Mouse (Mus musculus) retina, embryonic 14.5 days (tissue): ENCODE measurements around the gene Cacna1a.

ENCODE experiments used
- DNase-seq: peaks from one replicate; pipeline ENCODE4 v3.0.0-alpha.2; 2015; ENCODE audit warnings: low spot score

Gene Cacna1a

DNA sequence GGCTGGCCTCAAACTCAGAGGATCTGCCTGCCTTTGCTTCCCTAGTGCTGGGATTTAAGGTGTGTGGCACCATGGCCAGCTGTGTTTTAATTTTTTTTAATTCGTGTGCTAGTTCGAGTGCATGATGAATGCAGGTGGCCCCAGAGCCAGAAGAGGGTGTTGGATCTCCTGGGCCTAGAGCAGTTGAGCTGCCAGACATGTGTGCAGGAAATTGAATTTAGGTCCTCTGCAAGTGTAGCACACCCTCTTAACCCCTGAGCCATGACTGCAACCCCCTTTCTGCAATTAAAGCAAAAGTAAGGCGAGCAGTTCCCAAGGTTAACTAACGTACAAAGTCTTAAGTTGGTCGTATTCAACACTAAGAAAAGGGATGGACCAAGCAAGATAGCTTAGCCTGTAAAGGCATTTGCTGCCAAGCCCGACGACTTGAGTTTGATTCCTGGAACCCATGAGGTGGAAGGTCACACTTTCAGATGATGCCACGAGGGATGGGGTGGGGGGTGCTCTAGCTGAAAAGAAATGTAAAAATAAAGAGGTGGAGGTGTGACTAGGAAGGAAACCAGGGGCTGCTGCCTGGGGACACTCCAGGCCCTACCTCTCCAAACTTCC lies 249.8 kb downstream of the Cacna1a start:
- DNase-seq, result no peak

DNA sequence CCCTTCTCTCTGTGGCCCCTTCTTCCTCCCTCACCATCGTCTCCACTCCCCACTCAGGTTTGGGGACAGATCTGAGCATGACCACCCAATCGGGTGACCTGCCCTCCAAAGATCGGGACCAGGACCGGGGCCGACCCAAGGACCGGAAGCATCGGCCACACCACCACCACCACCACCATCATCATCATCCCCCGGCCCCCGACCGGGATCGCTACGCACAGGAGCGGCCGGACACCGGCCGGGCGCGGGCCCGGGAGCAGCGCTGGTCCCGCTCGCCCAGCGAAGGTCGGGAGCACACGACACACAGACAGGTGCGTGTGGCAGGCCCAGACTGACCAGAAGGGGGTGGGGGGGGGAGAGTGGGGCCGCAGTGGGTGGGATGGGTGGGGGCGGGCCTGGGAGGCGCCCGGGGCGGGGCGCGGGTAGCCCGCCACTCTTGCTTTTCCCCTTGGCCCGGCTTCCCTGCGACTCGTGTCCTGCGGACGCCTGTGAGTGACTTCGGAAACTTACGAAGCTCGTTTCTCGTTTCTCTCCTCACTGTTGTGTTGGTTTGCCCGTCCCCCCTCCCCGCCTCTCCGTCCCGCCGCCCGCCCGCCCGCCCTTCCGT lies 250.4 kb downstream of the Cacna1a start:
- peak; percentile 60 for DNase-seq

DNA sequence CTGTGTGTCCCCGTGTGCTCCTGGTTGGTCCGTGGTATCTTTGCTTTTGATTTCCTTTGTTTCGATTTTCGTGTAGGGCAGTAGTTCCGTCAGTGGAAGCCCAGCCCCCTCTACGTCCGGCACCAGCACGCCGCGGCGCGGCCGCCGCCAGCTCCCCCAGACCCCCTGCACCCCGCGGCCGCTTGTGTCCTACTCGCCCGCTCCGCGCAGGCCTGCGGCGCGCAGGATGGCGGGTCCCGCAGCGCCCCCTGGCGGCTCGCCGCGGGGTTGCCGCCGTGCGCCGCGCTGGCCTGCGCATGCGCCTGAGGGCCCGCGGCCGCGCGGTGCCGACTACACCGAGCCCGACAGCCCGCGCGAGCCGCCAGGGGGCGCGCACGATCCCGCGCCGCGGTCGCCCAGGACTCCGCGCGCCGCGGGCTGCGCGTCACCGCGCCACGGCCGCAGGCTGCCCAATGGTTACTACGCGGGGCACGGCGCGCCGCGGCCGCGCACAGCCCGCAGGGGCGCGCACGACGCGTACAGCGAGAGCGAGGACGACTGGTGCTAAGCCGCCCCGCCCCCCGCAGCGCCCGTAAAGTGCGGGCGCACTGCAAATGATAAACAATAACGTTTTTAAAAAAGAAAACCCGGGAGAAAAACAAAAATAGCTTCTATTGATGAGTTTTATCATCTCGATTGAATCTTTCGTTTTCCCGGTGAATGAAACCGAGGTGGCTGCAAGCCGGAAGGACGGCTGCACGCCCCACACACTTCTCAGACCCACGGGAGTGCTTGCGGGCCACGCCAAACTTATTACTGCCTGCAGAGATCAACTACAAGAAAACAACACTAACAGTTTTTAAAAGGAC lies 251.1 kb downstream of the Cacna1a start:
- DNase-seq, result peak; percentile 96

DNA sequence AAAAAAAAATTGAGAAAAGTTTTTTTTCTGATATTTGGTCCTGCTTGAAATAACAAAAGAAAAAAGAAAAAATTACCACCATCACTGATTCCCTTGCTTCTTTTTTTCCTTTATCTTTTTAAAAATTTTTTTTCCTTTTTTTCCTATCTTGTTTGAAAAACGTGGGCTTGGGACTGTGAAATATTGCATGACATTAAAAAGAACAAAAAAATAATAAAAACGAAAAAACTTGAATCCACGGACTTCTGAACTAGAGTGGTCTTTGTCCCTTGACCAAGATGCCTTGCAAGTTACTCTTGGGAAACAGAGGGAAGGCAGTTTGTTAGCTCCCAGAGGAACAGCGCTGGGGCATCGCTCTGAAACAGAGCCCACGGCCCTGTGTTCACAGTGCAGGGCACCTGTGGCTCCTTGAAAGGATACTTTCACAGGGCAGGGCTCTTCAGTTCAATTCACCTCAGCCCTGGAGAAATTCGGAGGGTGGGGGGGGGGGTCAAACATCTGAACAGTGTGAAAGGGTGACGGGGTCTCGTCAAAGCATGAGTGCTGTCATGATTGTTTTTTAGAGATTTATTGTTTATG lies 251.9 kb downstream of the Cacna1a start:
- no peak for DNase-seq

DNA sequence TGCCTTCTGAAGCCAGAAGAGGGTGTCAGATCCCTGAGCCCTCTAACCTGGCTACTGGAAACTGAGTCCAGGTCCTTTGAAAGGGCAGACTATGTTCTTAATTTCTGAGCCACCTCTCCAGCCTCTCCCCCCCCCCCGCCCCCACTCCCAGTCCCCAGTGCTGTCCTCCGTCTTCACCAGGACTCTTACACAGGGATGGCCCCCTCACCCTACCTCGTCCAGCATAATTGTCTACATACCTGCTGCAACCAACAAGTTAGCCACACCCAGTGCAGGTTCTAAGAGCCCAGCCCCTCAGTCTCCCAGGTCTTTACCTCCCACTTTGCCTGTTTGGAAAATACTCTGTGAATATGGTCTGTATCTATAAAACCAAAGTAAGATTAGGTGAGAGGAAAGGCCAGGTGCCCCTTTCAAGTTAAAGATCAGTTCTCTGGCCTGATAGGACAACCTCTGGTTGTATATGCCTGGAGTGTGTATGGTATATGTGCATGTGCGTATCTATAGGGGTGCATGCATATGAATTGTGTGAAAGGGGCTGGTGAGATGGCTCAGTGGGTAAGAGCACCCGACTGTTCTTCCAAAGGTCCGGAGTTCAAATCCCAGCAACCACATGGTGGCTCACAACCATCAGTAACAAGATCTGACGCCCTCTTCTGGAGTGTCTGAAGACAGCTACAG lies 252.5 kb downstream of the Cacna1a start:
- DNase-seq, result no peak

DNA sequence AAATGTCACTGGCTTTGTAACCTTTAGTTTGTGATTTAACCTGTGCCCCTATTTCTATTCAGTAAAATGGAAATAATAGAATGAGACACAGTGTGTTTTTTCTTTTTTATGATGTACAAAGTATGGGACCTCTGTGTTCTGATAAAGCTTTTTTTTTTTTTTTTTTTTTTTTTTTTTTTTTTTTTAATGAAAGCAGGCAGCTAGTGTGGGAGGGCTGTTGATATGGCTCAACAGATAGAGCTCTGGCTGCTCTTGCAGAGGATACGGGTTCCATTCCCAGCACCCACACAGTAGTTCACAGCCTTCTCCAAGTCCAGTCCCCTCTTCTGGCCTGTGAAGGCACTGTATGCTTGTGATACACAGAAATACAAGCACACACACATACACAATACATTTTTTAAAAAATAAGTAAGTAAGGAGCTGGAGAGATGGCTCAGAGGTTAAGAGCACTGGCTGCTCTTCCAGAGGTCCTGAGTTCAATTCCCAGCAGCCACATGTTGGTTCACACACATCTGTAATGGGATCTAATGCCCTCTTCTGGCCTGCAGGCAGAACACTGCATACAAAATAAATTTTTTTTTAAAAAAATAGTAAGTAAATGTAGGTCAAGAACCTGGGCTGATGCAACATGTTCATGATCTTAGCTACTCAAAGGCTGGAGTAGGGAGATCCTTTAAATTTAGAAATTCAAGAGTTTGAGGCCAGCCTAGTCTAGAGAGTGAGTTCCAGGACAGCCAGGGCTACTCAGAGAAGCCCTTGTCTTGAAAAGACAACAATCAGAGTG lies 253.5 kb downstream of the Cacna1a start:
- DNase-seq, result no peak

DNA sequence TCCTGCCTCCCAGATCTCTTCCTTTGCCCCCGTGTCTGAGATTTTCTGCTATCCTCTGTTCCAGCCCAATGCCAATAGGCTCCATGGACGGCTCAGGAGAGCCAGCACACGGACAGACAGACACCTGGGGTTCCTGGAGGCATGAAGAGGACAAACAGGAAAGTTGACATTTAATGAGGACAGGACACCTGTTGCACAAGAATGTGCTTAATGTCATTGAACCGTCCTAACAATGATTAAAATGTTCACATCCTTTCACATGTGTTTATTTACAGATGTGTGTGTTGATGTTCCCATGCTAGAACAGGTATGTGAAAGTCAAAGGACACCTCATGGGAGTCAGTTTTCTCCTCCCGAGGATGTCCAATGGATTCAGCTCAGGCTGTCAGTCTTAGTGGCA lies 254.8 kb downstream of the Cacna1a start:
- no peak for DNase-seq

DNA sequence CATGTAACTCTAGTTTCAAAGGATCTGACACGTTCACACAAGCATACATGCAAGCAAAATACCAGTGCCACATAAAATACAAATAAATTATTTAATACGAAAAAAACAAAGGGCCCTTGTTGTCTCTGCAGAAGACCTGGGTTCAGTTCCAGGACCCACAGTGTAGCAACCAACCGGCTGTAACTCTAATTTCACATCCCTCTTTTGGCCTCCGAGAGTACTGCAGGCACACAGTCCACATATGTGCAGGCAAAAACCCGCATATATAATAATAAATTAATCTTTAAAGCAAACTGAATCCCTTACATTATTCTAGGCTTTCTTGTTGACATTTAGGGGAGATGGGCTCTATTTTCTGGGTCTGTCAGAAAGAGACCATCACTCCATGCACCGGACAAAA lies 258.6 kb downstream of the Cacna1a start:
- no peak for DNase-seq

DNA sequence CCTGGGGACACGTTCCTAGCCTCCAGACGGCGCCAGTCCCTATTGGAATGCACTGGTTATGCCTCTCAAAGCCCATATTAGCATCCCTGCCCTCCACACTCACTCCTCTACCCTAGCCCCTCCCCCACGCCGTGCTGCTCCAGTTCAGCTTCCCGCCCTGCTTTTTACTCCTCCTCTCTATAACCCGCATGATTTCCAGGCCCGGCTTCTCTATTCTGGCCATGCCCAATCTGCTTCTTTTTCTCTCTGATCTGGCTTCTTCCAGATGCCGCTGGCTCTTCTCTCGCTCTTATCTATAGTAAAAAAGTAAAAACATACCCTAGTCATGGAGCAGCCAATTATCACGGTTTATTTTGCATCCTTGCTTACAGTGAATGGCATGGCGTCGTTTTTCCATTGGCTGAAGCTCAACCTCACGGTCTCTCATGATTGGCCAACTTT lies 259.2 kb downstream of the Cacna1a start:
- DNase-seq, result peak; percentile 58

DNA sequence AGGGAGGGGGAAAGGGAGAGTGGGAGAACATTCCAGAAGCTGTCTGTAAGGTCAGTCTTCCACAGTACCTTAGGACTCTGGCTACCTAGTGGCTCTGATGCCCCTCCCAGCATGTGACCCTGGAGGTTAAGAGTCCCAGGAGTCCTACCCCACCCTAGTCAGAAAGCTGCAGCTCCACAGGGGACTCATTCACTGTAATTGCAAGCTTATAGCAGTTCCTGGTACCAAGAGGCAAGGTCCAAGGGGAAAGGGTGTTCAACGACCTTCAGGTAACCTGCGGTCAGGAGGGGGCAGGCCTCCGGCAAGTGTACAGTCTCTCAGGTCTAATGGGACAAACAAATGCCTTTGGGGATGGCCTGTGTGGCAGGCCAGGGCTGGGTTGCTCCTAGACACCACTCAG lies 262.0 kb downstream of the Cacna1a start:
- DNase-seq, result no peak

DNA sequence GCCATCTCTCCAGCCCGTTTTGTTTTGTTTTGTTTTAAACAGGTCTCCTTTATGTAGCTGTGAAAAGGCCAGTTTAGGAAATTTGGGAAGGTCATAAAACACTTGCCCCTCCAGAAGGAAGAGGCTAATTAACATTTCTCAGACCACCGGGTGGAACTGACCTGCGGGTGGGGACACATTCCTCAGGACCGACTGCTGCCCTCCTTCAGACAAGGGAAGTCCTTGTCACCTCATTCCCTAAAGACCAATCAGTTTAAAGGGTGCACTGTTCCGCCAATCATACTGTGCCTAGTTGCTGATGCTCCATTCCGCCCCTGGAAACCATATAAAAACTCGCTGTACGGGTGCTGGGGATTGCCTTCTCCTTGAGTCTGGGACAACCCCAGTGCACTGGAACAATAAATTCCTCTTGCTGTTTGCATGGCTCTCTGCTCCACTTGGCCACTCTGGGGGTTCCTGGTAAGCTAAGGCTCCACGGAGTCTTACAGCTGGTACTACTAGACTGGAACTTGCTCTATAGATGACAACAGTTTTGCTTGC lies 264.9 kb downstream of the Cacna1a start:
- no peak for DNase-seq

DNA sequence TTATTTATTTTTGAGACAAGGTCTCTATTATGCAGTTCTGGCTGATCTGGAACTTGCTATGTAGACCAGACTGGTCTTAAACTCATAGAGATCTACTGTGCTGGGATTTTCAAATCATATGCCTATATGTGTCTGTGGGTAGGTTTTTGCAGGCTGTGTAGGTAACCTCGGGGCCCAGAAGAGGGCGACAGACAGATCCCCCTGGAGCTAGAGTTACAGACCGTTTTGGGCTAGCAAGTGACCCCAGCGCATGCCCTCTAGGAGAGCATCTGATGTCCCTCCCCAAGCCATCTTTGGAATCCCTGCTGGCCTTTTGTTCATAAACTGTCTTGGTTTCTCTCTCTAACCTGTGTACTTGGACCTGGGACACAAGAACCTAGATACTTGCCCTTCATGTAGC lies 266.4 kb downstream of the Cacna1a start:
- DNase-seq, result no peak

DNA sequence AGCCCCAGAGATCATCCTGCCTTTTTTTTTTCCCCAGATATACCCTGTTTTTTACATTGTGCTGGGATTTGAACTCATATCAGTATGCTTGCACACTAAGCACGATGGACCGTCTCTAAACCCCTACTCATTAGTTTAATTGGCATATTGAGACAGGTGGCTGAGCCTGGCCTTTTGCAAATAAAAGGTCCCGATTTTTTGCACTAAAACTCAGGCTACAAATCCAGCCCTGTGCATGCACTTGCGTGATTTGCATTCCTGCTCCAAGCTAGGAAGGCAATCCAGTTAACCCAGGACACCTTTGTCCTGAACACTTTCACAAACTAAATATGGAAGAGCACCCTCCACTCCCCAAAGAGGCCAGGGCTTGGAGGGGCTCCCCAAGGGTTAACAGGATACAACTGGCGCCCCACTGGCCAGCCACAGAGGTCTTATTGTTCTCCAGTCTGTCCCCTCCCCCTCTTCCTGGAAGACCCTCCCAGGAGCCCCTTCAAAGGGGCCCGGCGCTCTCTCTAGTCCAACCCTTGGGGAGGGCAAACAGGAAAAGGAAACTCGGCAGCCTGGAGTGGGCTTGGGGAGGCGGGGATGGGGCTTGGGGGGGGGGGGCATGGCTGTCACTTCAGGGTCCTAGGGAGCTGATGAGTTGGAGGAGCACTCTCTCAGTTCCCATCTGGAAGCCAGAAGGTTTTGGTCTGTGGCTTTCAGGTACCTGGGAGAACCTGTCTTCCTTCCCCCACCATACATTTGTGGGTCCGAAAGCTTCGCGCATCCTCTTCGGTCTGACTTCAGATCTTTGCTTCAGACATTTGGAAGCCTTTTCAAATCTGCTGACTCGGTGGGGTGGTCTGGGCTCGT lies 267.3 kb downstream of the Cacna1a start:
- peak; percentile 91 for DNase-seq

DNA sequence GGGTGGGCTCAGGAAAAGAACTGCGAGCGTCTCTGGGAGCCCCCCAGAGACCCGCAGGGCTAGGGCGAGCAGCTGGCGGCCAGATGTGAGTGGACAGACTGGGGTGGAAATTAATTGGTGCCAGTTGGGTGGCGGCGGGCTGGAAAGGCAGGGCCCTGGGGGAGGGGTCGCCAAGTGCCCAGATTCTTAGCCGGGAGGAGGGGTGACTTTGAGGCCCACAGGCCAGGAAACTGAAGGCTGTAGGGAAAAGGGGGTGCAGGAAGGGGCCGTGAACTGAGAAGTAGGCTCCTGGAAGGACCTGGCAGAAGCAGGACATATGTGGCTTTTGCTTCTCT lies 267.9 kb downstream of the Cacna1a start:
- DNase-seq, result peak; percentile 81

DNA sequence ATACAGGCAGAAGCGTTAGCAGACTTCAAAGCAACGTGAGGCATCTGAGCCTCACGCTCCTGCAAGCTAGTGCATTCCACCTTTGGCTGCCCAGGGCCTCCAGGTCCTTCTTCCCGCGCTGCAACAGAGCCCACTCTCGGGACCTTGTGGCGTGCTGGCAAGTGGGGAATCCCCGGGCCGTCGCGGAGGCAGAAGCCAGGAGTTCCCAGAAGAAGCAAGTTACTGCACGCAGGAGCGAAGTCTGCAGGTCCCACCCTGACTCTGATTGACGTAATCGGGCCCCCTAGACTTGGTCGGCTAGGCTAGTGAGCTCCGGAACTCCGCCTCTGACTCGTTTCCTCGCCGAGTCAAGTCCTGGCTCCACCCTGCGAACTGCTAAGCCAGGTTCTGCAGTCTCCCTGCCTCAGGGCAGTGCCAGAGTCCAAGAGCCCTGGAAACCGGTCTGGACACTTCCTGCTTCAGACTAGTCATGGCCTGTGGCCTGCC lies 268.4 kb downstream of the Cacna1a start:
- peak; percentile 59 for DNase-seq

DNA sequence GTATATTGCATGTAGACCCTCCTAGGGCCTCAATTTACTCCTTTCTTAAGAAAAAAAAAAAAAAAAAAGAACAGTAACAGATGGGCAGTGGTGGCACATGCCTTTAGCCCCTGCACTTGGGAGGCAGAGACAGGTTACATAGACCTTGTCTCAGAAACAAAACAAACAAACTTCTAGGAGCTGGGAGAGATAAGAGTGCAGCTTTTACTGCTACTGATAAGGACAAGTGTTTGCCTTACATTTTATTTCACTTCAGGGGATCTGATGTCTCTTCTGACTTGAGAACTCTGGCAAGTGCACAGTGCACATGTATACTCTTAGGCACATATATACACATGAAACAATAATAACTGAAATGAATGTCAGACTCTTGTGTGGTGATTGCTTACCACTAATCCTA lies 269.0 kb downstream of the Cacna1a start:
- no peak for DNase-seq

DNA sequence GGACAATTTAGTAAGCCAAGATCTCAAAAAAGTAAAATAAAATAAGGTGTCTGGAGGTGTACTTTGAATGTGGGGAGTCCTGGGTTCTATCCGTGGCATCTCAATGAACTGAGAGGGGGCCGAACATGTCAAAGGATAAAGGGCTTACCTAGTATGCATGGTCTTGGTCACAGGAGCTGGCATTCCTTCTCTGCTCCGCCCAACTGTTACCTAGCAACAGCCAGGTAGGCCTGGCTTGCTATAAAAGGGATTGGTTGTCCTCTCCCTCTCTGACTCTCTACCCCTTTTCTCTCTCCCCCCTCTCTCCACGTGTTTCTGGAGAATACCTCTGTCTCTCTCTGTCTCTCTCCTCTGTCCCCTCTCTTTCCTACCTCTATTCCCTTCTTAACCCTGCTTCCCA lies 269.4 kb downstream of the Cacna1a start:
- no peak for DNase-seq

DNA sequence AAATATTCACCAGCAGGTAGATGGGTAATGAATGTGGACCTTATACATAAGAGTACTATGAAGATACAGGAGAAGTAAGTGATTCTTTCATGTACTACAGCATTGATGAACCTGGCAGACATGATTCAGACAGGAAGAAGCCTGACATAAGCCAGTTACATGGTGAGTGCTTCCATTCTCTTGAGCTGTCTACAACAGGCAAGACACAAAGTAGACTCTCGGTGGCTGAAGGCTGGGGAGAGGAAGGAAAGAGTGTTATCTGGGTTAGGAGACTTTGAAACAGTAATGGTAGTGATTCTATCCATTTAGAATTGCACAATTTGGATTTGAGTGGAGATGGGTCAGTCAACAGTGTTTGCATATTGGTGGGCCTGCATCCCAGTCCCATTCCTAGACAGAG lies 270.7 kb downstream of the Cacna1a start:
- no peak for DNase-seq

DNA sequence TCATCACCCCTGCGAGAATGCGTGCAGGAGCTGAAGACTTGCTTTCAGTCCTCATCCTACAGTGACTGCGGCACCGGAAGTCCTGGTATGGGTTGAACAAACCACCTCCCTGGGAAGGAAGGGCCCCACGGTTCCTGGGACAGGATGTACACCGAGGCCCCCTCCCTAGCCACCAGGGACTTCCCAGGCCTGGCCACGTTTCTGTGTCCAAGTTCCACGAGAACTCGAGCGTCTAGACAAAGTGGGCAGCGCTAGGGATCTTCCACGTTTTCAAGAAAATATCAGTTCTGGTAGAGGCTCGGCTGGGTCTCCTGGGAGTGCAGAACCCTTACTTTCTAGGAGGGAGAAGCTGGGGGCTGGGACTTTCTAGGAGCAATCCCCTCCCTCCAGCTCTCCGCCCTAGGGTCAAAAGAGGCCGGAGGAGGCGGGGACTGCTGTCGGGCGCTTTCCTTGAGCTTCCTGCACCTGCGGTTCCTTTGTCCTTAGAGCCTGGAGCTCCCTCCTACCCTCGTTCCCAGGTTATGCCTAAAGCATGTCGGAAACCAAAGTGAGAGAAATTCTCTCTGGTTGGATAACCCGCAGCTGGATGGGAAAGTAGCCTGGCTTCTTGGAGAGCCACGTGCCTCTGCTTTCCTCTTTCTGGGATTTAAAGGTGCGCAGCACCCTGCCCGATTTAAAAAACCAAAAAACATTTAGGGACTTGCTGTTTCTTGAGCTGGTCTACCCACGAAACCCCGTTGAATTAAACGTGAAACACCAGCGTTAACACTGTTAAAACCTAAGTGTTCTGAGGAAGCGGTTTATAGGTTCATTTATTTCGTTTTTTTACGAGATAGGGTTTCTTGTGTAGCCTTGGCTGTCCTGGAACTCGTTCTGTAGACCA lies 271.9 kb downstream of the Cacna1a start:
- peak; percentile 70 for DNase-seq
